Mouse (Mus musculus) heart, embryonic 10.5 days (tissue): ENCODE results near the gene Mrgprf. TPM values are rescaled to one million over a fixed set of nuclear protein-coding genes. Genes with fewer than 3 reads are reported as not detected.
A peak's percentile ranks its signal among the peaks of the same experiment; 100 is the strongest.

Experiments
- DNase-seq: peaks from one replicate; pipeline ENCODE4 v3.0.0-alpha.2; 2017; ENCODE audit warnings: low spot score
- H3K27ac ChIP-seq: fragments of 300-500 bp; sonication (generic); 2 replicates; pipeline ENCODE4 v1.5.1; 2016; ENCODE audit warnings: mild to moderate bottlenecking
- H3K27me3 ChIP-seq: fragments of 300-500 bp; sonication (generic); 2 replicates; pipeline ENCODE4 v1.6.1; 2016; ENCODE audit warnings: mild to moderate bottlenecking; ENCODE audit not compliant: poor library complexity, insufficient read depth, severe bottlenecking
- H3K36me3 ChIP-seq: fragments of 300-500 bp; sonication (generic); 2 replicates; pipeline ENCODE4 v1.6.1; 2016; ENCODE audit warnings: mild to moderate bottlenecking, moderate library complexity
- H3K4me1 ChIP-seq: fragments of 300-500 bp; sonication (generic); 2 replicates; pipeline ENCODE4 v1.6.1; 2016; ENCODE audit warnings: mild to moderate bottlenecking
- H3K4me3 ChIP-seq: fragments of 300-500 bp; sonication (generic); 2 replicates; pipeline ENCODE4 v1.5.1; 2016; ENCODE audit warnings: mild to moderate bottlenecking, moderate library complexity
- H3K9me3 ChIP-seq: fragments of 300-500 bp; sonication (generic); 2 replicates; pipeline ENCODE4 v1.6.1; 2016; ENCODE audit warnings: mild to moderate bottlenecking, moderate library complexity
- WGBS: fragments of 180-500 bp; shearing (Covaris S2); methylation state at CpG from one replicate; pipeline ENCODE4 v1.1.7; 2016; 5-methylcytosine and 5-hydroxymethylcytosine counted together
- polyA plus RNA-seq: library from polyadenylated mRNA; unstranded; fragments of >200 nt; fragmentation: Nextera tagmentation; extraction: Ambion mirVana; gene quantifications from 2 replicates; pipeline ENCODE4 v1.2.1, GENCODE M21; 2016

The Mrgprf gene
- 0.17 and 0.21 TPM in 2 replicates for polyA plus RNA-seq

DNA sequence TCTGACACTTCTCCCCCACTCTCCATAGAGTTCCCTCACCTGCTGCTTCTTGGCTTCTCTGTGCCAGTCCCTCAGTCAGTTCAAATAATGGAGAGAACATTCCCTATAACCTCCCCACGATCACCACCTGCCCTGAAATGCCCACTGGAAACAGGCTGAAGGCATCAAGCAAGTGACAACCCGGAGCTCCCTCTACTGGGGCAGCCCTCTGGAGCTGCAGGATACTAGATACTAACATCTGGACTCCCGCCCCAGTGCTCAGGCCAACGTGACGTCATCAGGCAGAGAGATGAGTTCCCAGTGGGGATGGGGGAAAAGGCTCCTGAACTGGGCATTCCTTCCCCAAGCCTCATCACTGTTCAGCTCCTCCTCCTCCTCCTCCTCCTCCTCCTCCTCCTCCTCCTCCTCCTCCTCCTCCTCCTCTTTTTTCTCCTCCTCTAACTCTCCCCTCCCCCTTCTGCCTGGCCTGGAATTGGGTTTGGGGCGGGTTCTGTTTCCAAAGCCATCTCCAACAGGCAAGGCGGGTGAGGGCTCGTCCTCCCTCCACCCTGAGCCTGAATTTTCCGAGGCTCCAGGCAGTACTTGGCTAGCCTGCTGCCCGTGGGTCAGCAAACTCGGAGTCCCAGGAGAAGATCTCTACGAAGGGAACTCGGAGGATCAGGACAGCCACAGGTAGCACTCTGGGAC, at the start of gene Mrgprf:
TSS of gene Mrgprf (plus strand) at position 508 of the 687 bp plus-strand sequence.
- H3K9me3 ChIP-seq, result no peaks in the 10 kb centered on the region
- no peak within 1 kb of the TSS for H3K27ac ChIP-seq
- H3K4me1 ChIP-seq, result peaks cover 32% of the 10 kb centered on the region
- peaks cover 13% of the 10 kb centered on the region; the same call in 1 of the 2 replicates for H3K27me3 ChIP-seq
- no peak within 1 kb of the TSS for H3K4me3 ChIP-seq
- DNase-seq, result no peak
- H3K36me3 ChIP-seq, result no peaks in the 10 kb centered on the region
- whole genome bisulfite sequencing, result 35% methylated on average over 13 of the region's 13 CpGs

DNA sequence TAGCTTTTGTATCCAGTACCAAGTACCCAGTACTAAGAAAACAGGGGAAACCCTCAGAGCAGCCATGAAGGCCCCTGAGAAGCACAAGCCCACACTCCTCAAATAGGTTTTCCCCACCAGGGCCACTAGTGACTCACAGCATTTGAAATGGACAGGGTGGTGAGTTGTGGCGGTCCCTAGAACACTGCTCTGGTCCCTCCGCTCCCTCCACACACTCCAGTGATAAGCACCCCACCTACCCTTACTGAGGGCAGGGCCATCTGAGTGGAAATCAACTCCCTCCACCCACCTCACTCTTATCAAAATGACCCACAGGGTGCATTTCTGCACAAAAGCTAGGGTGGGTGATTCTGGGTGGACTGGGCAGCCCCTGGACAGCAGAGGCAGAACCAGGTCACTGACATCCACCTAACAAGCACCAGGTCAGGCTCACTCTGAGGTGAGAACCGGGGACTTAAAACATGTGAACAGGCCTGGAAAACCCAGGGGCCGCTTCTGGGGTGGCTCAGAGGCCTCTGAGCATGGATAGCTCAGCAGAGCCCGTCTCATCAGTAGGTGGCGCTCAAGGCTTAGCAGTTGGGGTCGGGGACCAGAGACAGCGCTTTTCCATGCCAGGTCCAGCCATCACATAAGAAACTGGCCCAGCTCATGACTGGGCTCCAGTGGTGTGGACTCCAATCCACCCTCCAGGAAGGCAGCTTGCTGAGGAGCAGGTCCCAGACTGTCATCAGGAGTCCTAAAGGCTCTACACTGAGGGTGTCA, 47.7 kb upstream of the Mrgprf start:
- no peak overlapping the region for H3K27ac ChIP-seq
- 22% methylated on average over 8 of the region's 8 CpGs for WGBS
- no peaks in the 10 kb centered on the region for H3K27me3 ChIP-seq
- H3K4me1 ChIP-seq, result peaks cover 15% of the 10 kb centered on the region
- DNase-seq, result no peak
- H3K9me3 ChIP-seq, result no peaks in the 10 kb centered on the region
- H3K4me3 ChIP-seq, result no peak overlapping the region
- H3K36me3 ChIP-seq, result peaks cover 35% of the 10 kb centered on the region

DNA sequence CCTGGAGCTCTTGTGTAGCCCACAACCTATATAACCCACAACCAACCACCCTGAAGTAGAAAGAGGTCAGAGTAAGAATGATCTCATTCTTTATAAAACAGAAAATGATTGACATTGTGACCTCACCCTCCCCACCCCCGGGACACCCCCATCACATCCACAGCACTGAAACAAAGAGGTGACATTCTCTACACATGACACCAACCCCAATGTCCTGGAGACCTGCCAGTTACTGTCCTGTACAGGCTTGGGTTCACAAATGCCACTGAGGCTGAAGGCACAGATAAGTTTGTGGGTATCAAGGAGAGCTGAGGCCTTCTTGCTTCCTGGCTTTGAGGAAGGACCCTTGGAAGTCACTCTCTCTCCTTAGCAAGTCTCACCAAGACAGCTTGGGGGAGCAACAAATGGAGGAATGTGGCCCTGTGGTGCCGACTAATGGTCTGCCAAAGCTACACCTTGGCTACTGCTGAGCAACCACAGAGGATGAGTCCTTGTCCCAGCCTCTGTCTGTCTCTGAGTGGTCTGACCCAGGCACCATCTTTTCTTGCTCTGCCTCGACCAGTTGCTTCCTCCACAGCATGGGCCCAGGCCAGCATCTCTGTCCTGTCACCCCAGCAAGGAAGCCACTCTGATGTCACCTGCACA, 46.5 kb upstream of the Mrgprf start:
- no peak overlapping the region for H3K27ac ChIP-seq
- no peak for DNase-seq

DNA sequence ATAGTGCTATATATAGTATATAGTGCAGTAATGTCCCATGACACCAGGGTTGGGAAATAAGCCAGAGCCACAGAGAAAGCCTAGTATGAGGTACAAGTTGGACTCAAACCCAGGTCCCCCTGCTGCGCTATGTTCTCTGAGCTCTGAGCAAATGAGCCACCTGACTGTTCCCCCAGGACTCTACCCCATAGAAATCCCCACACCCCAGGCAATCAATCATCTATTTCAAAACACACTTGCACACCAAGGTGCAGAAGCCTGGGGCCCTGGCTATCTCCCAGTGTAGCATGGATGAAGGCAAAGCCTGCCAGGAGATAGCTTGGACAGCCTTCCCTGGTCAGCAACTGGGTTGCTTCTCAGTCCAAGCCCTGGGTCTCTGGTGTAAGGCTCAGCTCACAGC, 44.5 kb upstream of the Mrgprf start:
- peaks cover 9% of the 10 kb centered on the region for H3K4me1 ChIP-seq
- peaks cover 56% of the 10 kb centered on the region for H3K36me3 ChIP-seq
- no peaks in the 10 kb centered on the region for H3K9me3 ChIP-seq
- H3K4me3 ChIP-seq, result no peak overlapping the region
- no peak for DNase-seq
- 94% methylated on average over 1 of the region's 1 CpGs for WGBS
- no peaks in the 10 kb centered on the region for H3K27me3 ChIP-seq
- H3K27ac ChIP-seq, result no peak overlapping the region

More for the DNA sequence above, 46.5 kb upstream of the Mrgprf start:
- Histone ChIP-seq H3K27me3 (no peaks in the 10 kb centered on the region), H3K4me3 (no peak overlapping the region), H3K9me3 (no peaks in the 10 kb centered on the region), H3K4me1 (peaks cover 12% of the 10 kb centered on the region), H3K36me3 (peaks cover 42% of the 10 kb centered on the region)
- 49% methylated on average over 3 of the region's 3 CpGs for WGBS

DNA sequence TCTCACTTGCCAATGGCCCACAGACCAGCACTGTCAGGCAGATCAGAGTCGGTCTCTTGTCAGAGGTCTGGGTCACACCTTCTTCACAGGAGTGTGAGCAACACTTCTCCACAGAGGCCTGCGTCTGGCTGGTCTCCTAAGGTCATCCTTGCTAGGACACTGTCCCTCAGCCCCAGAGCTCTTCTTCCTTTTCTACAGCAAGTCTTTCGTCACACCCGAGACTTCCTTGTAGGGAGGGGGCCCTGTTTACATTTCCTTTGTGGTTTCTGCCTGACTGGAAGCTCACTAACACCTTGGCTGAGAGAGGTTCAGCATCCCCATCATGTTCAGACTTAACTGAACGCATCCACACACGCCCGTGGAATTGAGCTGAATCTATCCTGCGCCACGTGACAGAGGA, 36.4 kb upstream of the Mrgprf start:
- Histone ChIP-seq H3K27me3 (no peaks in the 10 kb centered on the region), H3K27ac (no peak overlapping the region), H3K36me3 (peaks cover 61% of the 10 kb centered on the region), H3K9me3 (no peaks in the 10 kb centered on the region), H3K4me3 (no peak overlapping the region), H3K4me1 (peaks cover 24% of the 10 kb centered on the region)
- 57% methylated on average over 9 of the region's 9 CpGs for WGBS
- no peak for DNase-seq

DNA sequence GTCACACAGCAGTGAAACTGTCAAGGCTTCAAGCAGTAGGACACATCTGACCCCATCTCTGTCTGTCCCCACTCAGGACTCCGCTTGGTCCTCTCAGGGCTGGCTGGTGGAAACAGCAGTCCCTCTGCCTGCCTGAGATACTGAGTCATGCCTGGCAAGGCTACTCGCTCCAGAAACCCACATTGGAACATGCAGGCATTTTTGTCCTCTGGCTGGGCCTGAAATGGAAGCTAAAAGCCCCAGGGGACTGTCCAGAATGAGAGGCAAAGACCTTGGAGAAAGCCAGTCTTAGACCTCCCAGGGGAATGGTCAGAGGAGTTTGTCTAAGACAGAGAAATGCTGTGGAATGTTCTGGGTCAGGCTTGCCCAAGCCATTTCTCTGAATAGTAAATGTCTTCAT, 34.6 kb upstream of the Mrgprf start:
- WGBS, result 78% methylated on average over 2 of the region's 2 CpGs
- H3K27me3 ChIP-seq, result no peaks in the 10 kb centered on the region

DNA sequence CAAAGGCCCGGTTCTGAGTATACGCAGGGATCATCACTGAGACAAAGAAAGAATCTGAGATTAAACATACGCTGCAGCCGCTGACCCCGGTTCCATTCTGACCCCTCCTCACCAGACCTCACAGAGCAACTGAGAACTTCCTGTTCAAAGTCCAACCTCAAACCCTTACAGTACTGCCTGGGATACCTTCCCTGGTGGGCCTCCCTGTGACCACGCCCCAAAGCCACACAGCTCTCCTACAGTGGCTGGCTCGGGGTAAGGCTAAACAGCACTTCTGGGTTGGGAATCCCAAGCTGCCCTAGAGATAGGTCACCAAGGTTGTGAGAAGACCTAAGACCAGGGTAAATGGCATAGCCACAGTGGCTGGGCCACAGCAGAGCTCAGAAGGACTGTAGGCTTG, 31.7 kb upstream of the Mrgprf start:
- WGBS, result 88% methylated on average over 7 of the region's 7 CpGs
- Histone ChIP-seq H3K36me3 (peaks cover 75% of the 10 kb centered on the region), H3K4me1 (peaks cover 22% of the 10 kb centered on the region), H3K27ac (no peak overlapping the region), H3K27me3 (no peaks in the 10 kb centered on the region), H3K9me3 (no peaks in the 10 kb centered on the region), H3K4me3 (no peak overlapping the region)
- no peak for DNase-seq

More for the DNA sequence above, 34.6 kb upstream of the Mrgprf start:
- Histone ChIP-seq H3K4me1 (peaks cover 24% of the 10 kb centered on the region), H3K36me3 (peaks cover 65% of the 10 kb centered on the region), H3K9me3 (no peaks in the 10 kb centered on the region), H3K4me3 (no peak overlapping the region), H3K27ac (no peak overlapping the region)
- DNase-seq, result no peak

DNA sequence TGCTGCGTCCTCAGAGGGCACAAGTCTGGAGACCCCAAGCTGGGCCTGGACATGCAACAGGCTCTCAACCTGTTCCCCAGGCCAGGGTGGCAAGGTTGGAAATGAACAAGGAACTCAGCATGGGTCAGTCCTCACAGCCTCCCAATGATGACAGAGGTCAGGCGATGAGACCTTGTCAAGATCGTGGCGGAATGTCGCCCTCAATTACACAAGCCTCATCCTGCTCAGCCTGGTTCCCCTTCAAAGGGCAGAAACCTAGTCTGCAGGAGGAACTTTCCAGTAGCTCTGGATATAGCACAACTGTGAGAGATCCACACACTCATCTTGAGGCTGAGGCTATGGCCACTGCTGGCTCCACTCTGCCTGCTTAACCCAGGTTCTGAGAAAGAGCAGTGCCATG, 29.7 kb upstream of the Mrgprf start:
- Histone ChIP-seq H3K27ac (no peak overlapping the region), H3K4me1 (peaks cover 2% of the 10 kb centered on the region; the same call in 1 of the 2 replicates), H3K9me3 (no peaks in the 10 kb centered on the region), H3K36me3 (peaks cover 88% of the 10 kb centered on the region), H3K27me3 (no peaks in the 10 kb centered on the region), H3K4me3 (no peak overlapping the region)
- no peak for DNase-seq
- 88% methylated on average over 5 of the region's 5 CpGs for WGBS

DNA sequence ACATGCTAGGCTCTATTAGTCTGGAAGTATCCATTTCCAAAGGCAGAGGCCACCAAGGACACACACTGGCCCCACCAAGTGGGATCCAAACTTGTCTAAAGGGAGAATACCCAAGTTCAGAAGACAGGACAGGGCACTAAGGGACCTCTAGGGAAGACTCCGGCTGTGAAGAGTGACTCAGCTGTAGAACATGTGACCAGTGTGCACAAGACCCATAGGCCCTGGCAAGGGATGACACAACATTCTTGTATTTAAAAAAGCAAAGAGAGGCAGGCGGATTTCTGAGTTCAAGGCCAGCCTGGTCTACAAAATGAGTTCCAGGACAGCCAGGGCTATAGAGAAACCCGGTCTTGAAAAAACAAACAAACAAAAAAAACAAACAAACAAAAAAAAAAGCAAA, 25.1 kb upstream of the Mrgprf start:
- no peaks in the 10 kb centered on the region for H3K27me3 ChIP-seq
- peaks cover 89% of the 10 kb centered on the region for H3K36me3 ChIP-seq
- no peaks in the 10 kb centered on the region; the same call in 1 of the 2 replicates for H3K4me1 ChIP-seq
- H3K9me3 ChIP-seq, result no peaks in the 10 kb centered on the region
- H3K4me3 ChIP-seq, result no peak overlapping the region
- no peak overlapping the region for H3K27ac ChIP-seq
- WGBS, result 76% methylated on average over 3 of the region's 3 CpGs
- DNase-seq, result no peak

DNA sequence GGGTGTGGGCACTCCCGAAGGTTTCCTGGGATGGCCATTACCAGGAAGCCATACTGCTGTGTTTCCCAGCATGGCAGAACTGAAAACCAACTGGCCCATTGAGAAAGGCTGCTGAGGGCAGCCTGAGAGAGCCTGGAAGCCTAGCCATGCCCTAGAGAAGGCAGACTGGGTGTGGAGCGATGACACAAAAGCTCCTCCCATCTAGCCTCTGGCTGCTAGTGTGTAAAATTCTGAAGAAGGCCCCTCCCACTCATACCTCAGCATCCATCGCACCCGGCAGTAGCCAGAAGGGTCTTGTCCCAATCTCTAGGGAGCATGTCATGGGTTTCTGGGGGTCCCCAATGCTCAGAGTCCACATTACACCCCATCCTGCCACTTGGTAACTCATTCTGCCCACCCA, 19.2 kb upstream of the Mrgprf start:
- H3K27ac ChIP-seq, result no peak overlapping the region
- H3K9me3 ChIP-seq, result no peaks in the 10 kb centered on the region
- H3K4me1 ChIP-seq, result peaks cover 36% of the 10 kb centered on the region
- DNase-seq, result no peak
- 84% methylated on average over 4 of the region's 4 CpGs for WGBS
- H3K27me3 ChIP-seq, result no peaks in the 10 kb centered on the region
- no peak overlapping the region for H3K4me3 ChIP-seq
- H3K36me3 ChIP-seq, result peaks cover 39% of the 10 kb centered on the region

DNA sequence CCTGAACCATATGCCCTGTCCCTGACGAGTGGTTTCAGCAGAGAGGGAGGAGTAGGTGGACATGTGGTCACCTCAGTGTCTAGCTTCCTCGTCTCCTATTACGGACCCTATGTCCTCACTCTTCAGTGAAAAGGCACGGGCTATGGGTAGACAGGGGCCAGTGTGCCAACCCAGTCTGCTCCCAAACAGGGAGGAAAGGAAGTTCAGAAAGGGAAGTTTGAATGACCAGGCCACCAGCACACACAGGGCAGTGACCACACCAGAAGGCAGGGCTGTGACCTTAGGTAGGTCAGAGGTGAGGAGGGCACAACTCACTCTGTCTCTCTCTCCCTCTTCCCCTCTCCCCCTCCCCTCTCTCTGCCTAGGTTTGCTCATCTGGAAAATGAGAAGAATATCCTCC, 17.6 kb upstream of the Mrgprf start:
- 67% methylated on average over 4 of the region's 4 CpGs for WGBS
- H3K36me3 ChIP-seq, result peaks cover 24% of the 10 kb centered on the region
- peaks cover 36% of the 10 kb centered on the region for H3K4me1 ChIP-seq
- peak overlapping the region; percentile 60 for H3K4me3 ChIP-seq
- no peak for DNase-seq
- H3K9me3 ChIP-seq, result no peaks in the 10 kb centered on the region
- H3K27ac ChIP-seq, result peak overlapping the region; percentile 82
- H3K27me3 ChIP-seq, result no peaks in the 10 kb centered on the region

DNA sequence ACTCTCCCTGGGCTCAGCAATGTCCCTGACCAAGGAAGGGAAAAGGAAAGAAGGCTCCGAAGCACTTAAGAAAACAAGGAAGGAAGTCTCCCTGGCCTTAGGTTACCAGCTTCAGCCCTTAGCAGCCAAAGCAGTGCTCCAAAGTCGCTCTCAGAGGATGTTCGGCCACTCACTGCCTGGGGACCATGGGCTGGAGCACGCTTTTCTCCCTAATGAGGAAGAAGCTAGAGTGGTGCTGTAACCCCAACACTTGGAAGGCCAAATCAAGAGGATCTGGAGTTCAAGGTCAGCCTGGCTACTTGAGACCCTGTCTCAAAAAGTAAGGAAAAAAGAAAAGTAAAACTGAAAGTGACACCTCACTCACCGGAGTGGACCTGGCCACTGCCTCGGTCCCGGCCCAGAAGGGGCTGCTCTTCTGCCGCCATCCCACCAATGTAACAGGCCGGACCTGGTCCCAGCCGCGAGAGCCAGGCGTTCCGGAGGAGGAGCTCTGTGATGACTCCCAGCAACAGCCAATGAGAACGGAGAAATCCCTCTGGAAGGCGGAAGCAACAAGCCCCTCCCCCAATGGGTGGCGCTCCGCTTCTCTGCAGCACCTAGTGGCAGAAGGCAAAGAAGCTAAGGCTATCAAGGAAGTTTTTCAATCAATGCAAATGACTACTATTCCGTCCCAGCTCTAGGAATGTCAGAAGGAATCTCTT, 17.0 kb upstream of the Mrgprf start, which contains the start of gene Tpcn2:
TSS of gene Tpcn2 (minus strand) at position 525 of the 701 bp plus-strand sequence.
- Histone ChIP-seq H3K27me3 (no peaks in the 10 kb centered on the region), H3K4me3 (peak within 1 kb of the TSS; percentile 60), H3K27ac (peak within 1 kb of the TSS; percentile 82), H3K36me3 (peaks cover 18% of the 10 kb centered on the region), H3K9me3 (no peaks in the 10 kb centered on the region), H3K4me1 (peaks cover 36% of the 10 kb centered on the region)
- DNase-seq, result peak; percentile 97
- WGBS, result 4% methylated on average over 18 of the region's 18 CpGs
